Mouse (Mus musculus) inflammation-experienced regulatory T-cells, adult 6 months (primary cell): ENCODE measurements at regions not wholly inside any gene's neighbourhood (a gene's known extent, or its start where the extent isn't known, plus 50 kb on each side); places are given as distances from the start of the nearest gene placed in this dataset.

Experiments
- ATAC-seq: one replicate; pipeline ENCODE4 v1.8.0; 2017

- ATAC-seq = no peak
These were observed 179.0 kb upstream of the Dmrta1 start for GRCm38 (mm10) chr4:89500232-89500631.

- no peak for ATAC-seq
These were observed 180.1 kb upstream of the Cdkn2b start for GRCm38 (mm10) chr4:89490947-89491346.

GRCm38 (mm10) chr4:89487416-89488165, 176.8 kb upstream of the Cdkn2b start:
- ATAC-seq = no peak

- ATAC-seq = no peak
These were observed 176.1 kb upstream of the Cdkn2b start for GRCm38 (mm10) chr4:89486963-89487362.

GRCm38 (mm10) chr4:89485981-89486531, 175.2 kb upstream of the Cdkn2b start:
- peak; percentile 95 for ATAC-seq

GRCm38 (mm10) chr4:89478646-89479237, 167.9 kb upstream of the Cdkn2b start:
- ATAC-seq = peak; percentile 81

- ATAC-seq = no peak
These were observed 165.0 kb upstream of the Cdkn2b start for GRCm38 (mm10) chr4:89475848-89476247.

GRCm38 (mm10) chr4:89474836-89475541, 164.2 kb upstream of the Cdkn2b start:
- no peak for ATAC-seq

GRCm38 (mm10) chr4:89471426-89471825, 160.6 kb upstream of the Cdkn2b start:
- no peak for ATAC-seq

- no peak for ATAC-seq
These were observed 159.9 kb upstream of the Cdkn2b start for GRCm38 (mm10) chr4:89470756-89471155.

GRCm38 (mm10) chr4:89469883-89470282, 159.0 kb upstream of the Cdkn2b start:
- no peak for ATAC-seq

GRCm38 (mm10) chr4:89469406-89469805, 158.6 kb upstream of the Cdkn2b start:
- no peak for ATAC-seq

- no peak for ATAC-seq
These were observed 155.9 kb upstream of the Cdkn2b start for GRCm38 (mm10) chr4:89466766-89467165.

- ATAC-seq = no peak
These were observed 152.3 kb upstream of the Cdkn2b start for GRCm38 (mm10) chr4:89463121-89463520.

- no peak for ATAC-seq
These were observed 149.4 kb upstream of the Cdkn2b start for GRCm38 (mm10) chr4:89460170-89460762.

GRCm38 (mm10) chr4:89459346-89459666, 148.5 kb upstream of the Cdkn2b start:
- ATAC-seq = no peak

- ATAC-seq = peak; percentile 80
These were observed 147.9 kb upstream of the Cdkn2b start for GRCm38 (mm10) chr4:89458628-89459345.

GRCm38 (mm10) chr4:89457861-89458260, 147.0 kb upstream of the Cdkn2b start:
- ATAC-seq = no peak

- no peak for ATAC-seq
These were observed 144.1 kb upstream of the Cdkn2b start for GRCm38 (mm10) chr4:89454926-89455325.

GRCm38 (mm10) chr4:89453051-89453450, 142.2 kb upstream of the Cdkn2b start:
- no peak for ATAC-seq

- no peak for ATAC-seq
These were observed 140.9 kb upstream of the Cdkn2b start for GRCm38 (mm10) chr4:89451741-89452140.

- no peak for ATAC-seq
These were observed 136.1 kb upstream of the Cdkn2b start for GRCm38 (mm10) chr4:89446765-89447487.
